Mouse (Mus musculus) MEL (cell line): ENCODE measurements around the gene Itsn2. TPM values are rescaled to one million over a fixed set of nuclear protein-coding genes. Genes with fewer than 3 reads are reported as not detected.

Experiments used
- DNase-seq: peaks from one replicate; pipeline ENCODE4 v3.0.0; 2011; ENCODE audit warnings: low read depth, low spot score
- H3K27ac ChIP-seq: 2 replicates; pipeline ENCODE4 v1.5.1; 2012; ENCODE audit warnings: low read depth, mild to moderate bottlenecking, control low read depth, low read length, moderate library complexity; ENCODE audit not compliant: control insufficient read depth
- H3K27me3 ChIP-seq, 2 experiments: fragments of 150-350 bp in 1 of 2; sonication (generic) in 1 of 2; 2 replicates each; pipeline ENCODE4 v1.6.1; 2012; ENCODE audit warnings: low read length in 2 of 2, mild to moderate bottlenecking in 2 of 2, improper control_type of control experiment in 1 of 2, moderate library complexity in 1 of 2; ENCODE audit not compliant: insufficient read depth in 2 of 2, control insufficient read depth in 1 of 2
- H3K36me3 ChIP-seq, 2 experiments: 2 replicates each; pipeline ENCODE4 v1.6.1; 2012 to 2014; ENCODE audit warnings: low read length in 2 of 2, improper control_type of control experiment in 1 of 2, inconsistent platforms in 1 of 2, mild to moderate bottlenecking in 1 of 2; ENCODE audit not compliant: insufficient read depth in 2 of 2, control insufficient read depth in 1 of 2
- H3K4me1 ChIP-seq, 2 experiments: fragments of 150-350 bp in 1 of 2; sonication (generic) in 1 of 2; 2 replicates each; pipeline ENCODE4 v1.6.1; 2012; ENCODE audit warnings: low read length in 2 of 2, improper control_type of control experiment in 1 of 2, mild to moderate bottlenecking in 1 of 2; ENCODE audit not compliant: insufficient read depth in 2 of 2, control insufficient read depth in 1 of 2
- H3K4me3 ChIP-seq, 2 experiments: fragments of 150-350 bp in 1 of 2; sonication (generic) in 1 of 2; 2 replicates each; pipeline ENCODE4 v1.5.1; 2012; ENCODE audit warnings: low read depth in 2 of 2, low read length in 2 of 2, mild to moderate bottlenecking in 2 of 2, moderate library complexity in 2 of 2, control low read depth in 1 of 2, improper control_type of control experiment in 1 of 2; ENCODE audit not compliant: control insufficient read depth in 1 of 2, insufficient read depth in 1 of 2
- H3K79me2 ChIP-seq: 2 replicates; pipeline ENCODE4 v1.6.1; 2012; ENCODE audit warnings: mild to moderate bottlenecking, low read length, moderate library complexity; ENCODE audit not compliant: control insufficient read depth, poor library complexity, insufficient read depth
- H3K9ac ChIP-seq: 2 replicates; pipeline ENCODE4 v1.6.1; 2012; ENCODE audit warnings: low read depth, mild to moderate bottlenecking, control low read depth, low read length, moderate library complexity; ENCODE audit not compliant: control insufficient read depth, poor library complexity, severe bottlenecking
- H3K9me3 ChIP-seq: fragments of 150-350 bp; sonication (generic); replicated peaks from 2 replicates; pipeline ENCODE4 v1.6.1; 2012; ENCODE audit warnings: mild to moderate bottlenecking, low read length, improper control_type of control experiment, moderate library complexity; ENCODE audit not compliant: insufficient read depth
- BHLHE40 ChIP-seq: IDR thresholded peaks from 2 replicates; pipeline ENCODE4 v1.6.1; 2012; ENCODE audit warnings: low read depth, mild to moderate bottlenecking, inconsistent platforms, low read length, improper control_type of control experiment, borderline replicate concordance
- CHD2 ChIP-seq: IDR thresholded peaks from 2 replicates; pipeline ENCODE4 v1.6.1; 2011; ENCODE audit warnings: low read length, improper control_type of control experiment
- CTCF ChIP-seq, 3 experiments: IDR thresholded peaks in 2 of 3; conservative IDR thresholded peaks in 1 of 3; 2 replicates each; pipeline ENCODE4 v1.5.1; 2011 to 2012; ENCODE audit warnings: low read length in 3 of 3, low read depth in 2 of 3, mild to moderate bottlenecking in 2 of 3, improper control_type of control experiment in 1 of 3, inconsistent platforms in 1 of 3, mixed read lengths in 1 of 3, moderate library complexity in 1 of 3; ENCODE audit not compliant: control insufficient read depth in 1 of 3, insufficient read depth in 1 of 3, poor library complexity in 1 of 3, severe bottlenecking in 1 of 3
- E2F4 ChIP-seq: IDR thresholded peaks from 2 replicates; pipeline ENCODE4 v1.6.1; 2011; ENCODE audit warnings: low read depth, low read length, improper control_type of control experiment, borderline replicate concordance
- GABPA ChIP-seq: IDR thresholded peaks from 2 replicates; pipeline ENCODE4 v1.6.1; 2012; ENCODE audit warnings: low read depth, mild to moderate bottlenecking, inconsistent platforms, low read length, improper control_type of control experiment, moderate library complexity
- GATA1 ChIP-seq: IDR thresholded peaks from 2 replicates; pipeline ENCODE4 v1.6.1; 2011; ENCODE audit warnings: low read depth, low read length, improper control_type of control experiment
- HCFC1 ChIP-seq: IDR thresholded peaks from 2 replicates; pipeline ENCODE4 v1.6.1; 2012; ENCODE audit warnings: low read depth, mild to moderate bottlenecking, inconsistent platforms, low read length, improper control_type of control experiment, moderate library complexity
- KAT2A ChIP-seq: conservative IDR thresholded peaks from 2 replicates; pipeline ENCODE4 v1.6.1; 2012; ENCODE audit warnings: low read depth, low read length, improper control_type of control experiment, inconsistent platforms
- MAZ ChIP-seq: IDR thresholded peaks from 2 replicates; pipeline ENCODE4 v1.6.1; 2012; ENCODE audit warnings: low read depth, mild to moderate bottlenecking, inconsistent platforms, low read length, improper control_type of control experiment
- MXI1 ChIP-seq: IDR thresholded peaks from 2 replicates; pipeline ENCODE4 v1.6.1; 2011; ENCODE audit warnings: mild to moderate bottlenecking, low read depth, low read length, improper control_type of control experiment
- NELFE ChIP-seq: IDR thresholded peaks from 2 replicates; pipeline ENCODE4 v1.6.1; 2011; ENCODE audit warnings: low read depth, low read length, improper control_type of control experiment
- NRF1 ChIP-seq: IDR thresholded peaks from 2 replicates; pipeline ENCODE4 v1.6.1; 2014; ENCODE audit warnings: low read depth, mild to moderate bottlenecking, inconsistent platforms, low read length, improper control_type of control experiment, moderate library complexity; ENCODE audit not compliant: poor library complexity, insufficient read depth, severe bottlenecking
- POLR2A ChIP-seq, 2 experiments: IDR thresholded peaks; 2 replicates each; pipeline ENCODE4 v1.6.1; 2011 to 2012; ENCODE audit warnings: low read length in 2 of 2, mild to moderate bottlenecking in 2 of 2, control low read depth in 1 of 2, improper control_type of control experiment in 1 of 2, low read depth in 1 of 2, moderate library complexity in 1 of 2; ENCODE audit not compliant: control insufficient read depth in 1 of 2, insufficient read depth in 1 of 2, poor library complexity in 1 of 2
- RAD21 ChIP-seq: IDR thresholded peaks from 2 replicates; pipeline ENCODE4 v1.6.1; 2011; ENCODE audit warnings: mild to moderate bottlenecking, low read depth, low read length, improper control_type of control experiment
- SMC3 ChIP-seq: IDR thresholded peaks from 2 replicates; pipeline ENCODE4 v1.6.1; 2011; ENCODE audit warnings: low read depth, low read length, improper control_type of control experiment
- TBP ChIP-seq: IDR thresholded peaks from 2 replicates; pipeline ENCODE4 v1.8.0; 2011; ENCODE audit warnings: low read depth, low read length, improper control_type of control experiment
- USF2 ChIP-seq, 2 experiments: IDR thresholded peaks; 2 replicates each; pipeline ENCODE4 v1.6.1; 2011 to 2012; ENCODE audit warnings: improper control_type of control experiment in 2 of 2, low read length in 2 of 2, borderline replicate concordance in 1 of 2, inconsistent platforms in 1 of 2, low read depth in 1 of 2, mild to moderate bottlenecking in 1 of 2; ENCODE audit not compliant: insufficient read depth in 1 of 2
- ZNF384 ChIP-seq: IDR thresholded peaks from 2 replicates; pipeline ENCODE4 v1.6.1; 2012; ENCODE audit warnings: low read depth, mild to moderate bottlenecking, inconsistent platforms, low read length, improper control_type of control experiment
- polyA plus RNA-seq, 2 experiments: library from polyadenylated mRNA; stranded (reverse) in 1 of 2; unstranded in 1 of 2; fragments of >175 nt in 1 of 2; fragments of >200 nt in 1 of 2; gene quantifications; 2 replicates each; pipeline versions ENCODE4 v1.2.1 to v1.2.4; 2012; ENCODE audit warnings: low replicate concordance in 2 of 2, low read depth in 1 of 2; ENCODE audit not compliant: insufficient read length in 2 of 2, insufficient read depth in 1 of 2, missing spikeins in 1 of 2
- total RNA-seq: library from RNA; depleted of rRNA; stranded (reverse); fragments of 300-350 nt; gene quantifications from 2 replicates; pipeline ENCODE4 v1.2.3, GENCODE M21; 2012

The Itsn2 gene
- total and polyA plus RNA-seq, 3 experiments = 40.1 to 218 (median 47.5) TPM

DNA sequence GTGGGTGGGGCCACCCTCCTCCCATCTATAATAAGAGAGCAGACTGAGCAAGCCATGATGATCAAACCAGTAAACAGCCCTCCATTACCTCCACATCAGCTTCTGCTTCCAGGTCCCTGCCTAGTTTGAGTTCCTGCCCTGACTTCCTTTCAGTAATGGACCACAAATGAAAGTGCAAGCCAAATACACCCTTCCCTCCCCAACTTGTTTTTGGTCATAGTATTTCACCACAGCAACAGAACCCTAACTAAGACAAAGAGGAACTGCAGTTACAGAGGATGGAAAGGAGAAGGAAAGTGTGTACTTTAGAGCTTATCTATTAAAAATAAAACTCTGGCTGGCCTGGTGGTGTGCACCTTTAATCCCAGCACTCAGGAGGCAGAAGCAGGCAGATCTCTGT is 47.0 kb upstream of the Itsn2 start:
- Histone ChIP-seq H3K9me3 (no peaks in the 10 kb centered on the region), H3K27ac (no peak overlapping the region), H3K4me3 (no peak overlapping the region), H3K4me1 (peaks cover 0 to 3% of the 10 kb centered on the region in 2 experiments; a peak in 1 of 4 replicates), H3K27me3 (no peaks in the 10 kb centered on the region), H3K9ac (no peak overlapping the region), H3K79me2 (no peaks in the 10 kb centered on the region), H3K36me3 (peaks cover 0 to 2% of the 10 kb centered on the region in 2 experiments; a peak in 2 of 4 replicates)
- peak; percentile 68 for DNase-seq
- TF ChIP-seq CTCF (IDR thresholded peaks at IDR 0.05 in 2 of 3, conservative IDR thresholded peaks at IDR 0.05 in 1 of 3; ENCODE audit: control insufficient read depth in 1 of 3, insufficient read depth in 1 of 3, low read depth in 2 of 3, low read length in 3 of 3, poor library complexity in 1 of 3, severe bottlenecking in 1 of 3) = no peak
- TF ChIP-seq USF2 (IDR thresholded peaks at IDR 0.05; ENCODE audit: borderline replicate concordance in 1 of 2, insufficient read depth in 1 of 2, low read depth in 1 of 2, low read length in 2 of 2) = no peak
- TF ChIP-seq GATA1 = no peak
- no peak for TF ChIP-seq MAZ
- no peak for TF ChIP-seq ZNF384
- TF ChIP-seq RAD21 = no peak
- TF ChIP-seq NELFE = no peak
- TF ChIP-seq NRF1 = no peak

DNA sequence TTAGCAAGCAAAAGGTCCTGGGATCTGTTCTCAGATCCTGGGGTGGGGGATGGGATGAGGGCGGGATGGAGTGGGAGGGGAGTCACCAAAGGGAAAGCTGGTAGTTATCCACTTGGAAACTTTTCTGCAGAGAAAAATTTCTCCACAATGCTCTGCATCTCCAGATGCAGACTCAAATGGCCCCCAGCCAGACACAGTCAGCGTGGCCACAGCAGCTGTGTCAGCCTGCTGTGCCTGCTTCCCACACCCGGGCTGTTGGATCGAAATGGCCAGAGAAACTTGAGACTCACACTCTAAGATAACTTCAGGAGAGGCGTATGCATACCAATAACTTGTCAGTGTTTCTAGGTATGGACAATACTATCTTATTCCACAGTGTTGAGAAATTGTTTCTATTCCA is 45.9 kb upstream of the Itsn2 start:
- peaks cover 0 to 3% of the 10 kb centered on the region in 2 experiments; a peak in 1 of 4 replicates for H3K4me1 ChIP-seq
- H3K27ac ChIP-seq = no peak overlapping the region
- peaks cover 0 to 2% of the 10 kb centered on the region in 2 experiments; a peak in 2 of 4 replicates for H3K36me3 ChIP-seq
- TF ChIP-seq POLR2A (IDR thresholded peaks at IDR 0.05; ENCODE audit: control insufficient read depth in 1 of 2, insufficient read depth in 1 of 2, low read depth in 1 of 2, low read length in 2 of 2, poor library complexity in 1 of 2) (no peak), KAT2A (no peak), E2F4 (no peak), GABPA (no peak), CHD2 (no peak), TBP (no peak), SMC3 (no peak), HCFC1 (no peak), MXI1 (no peak), RAD21 (no peak), USF2 (IDR thresholded peaks at IDR 0.05; ENCODE audit: borderline replicate concordance in 1 of 2, insufficient read depth in 1 of 2, low read depth in 1 of 2, low read length in 2 of 2) (no peak), BHLHE40 (no peak)
- TF ChIP-seq, all 39 proteins: peak for 0
- Histone ChIP-seq H3K27me3 (no peaks in the 10 kb centered on the region), H3K4me3 (no peak overlapping the region), H3K9me3 (no peaks in the 10 kb centered on the region), H3K9ac (no peak overlapping the region), H3K79me2 (no peaks in the 10 kb centered on the region)
- DNase-seq = no peak
